In the genomic region with DNA sequence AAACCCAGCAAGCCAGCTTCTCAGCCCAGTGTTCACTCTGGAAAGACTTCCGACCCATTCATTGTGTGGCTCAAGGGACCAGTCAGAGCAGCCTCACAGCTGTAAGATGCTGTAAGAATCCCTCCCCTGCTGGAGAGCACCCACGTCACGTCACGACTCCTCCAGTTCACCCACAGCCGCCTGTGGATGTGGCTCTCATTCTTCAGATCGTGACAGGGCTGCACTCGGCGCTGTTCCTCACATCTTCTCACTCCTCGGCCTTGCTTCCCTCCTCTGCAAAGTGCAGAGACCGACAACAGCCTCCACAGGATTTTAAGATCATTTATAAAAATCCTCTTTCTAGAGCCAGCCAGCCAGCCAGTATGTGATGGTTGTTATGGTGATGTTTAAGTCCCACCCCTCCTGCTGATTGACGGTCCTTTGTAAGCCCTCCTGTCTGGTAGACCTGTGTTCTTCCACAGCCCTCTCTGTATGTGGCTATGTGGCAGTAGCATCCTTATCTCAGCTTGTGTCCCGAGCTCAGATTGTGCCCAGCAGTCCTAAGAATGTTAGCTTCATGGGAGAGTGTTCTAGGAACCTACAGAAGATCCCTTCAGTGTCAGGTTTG, we compare ENCODE assay signal across 13 mouse cellular contexts.
A peak's percentile ranks its signal among the peaks of the same experiment; 100 is the strongest.
DNase-seq lines count a peak whose midpoint lies in the region; ATAC-seq lines count a peak whose summit lies in the region.
"Had no signal": no experiment of that assay in that cellular context is flagged by ENCODE, and none has a peak within 500 bp of the region (broad histone marks: within the 10 kb centered on the region; RNA-seq: fewer than 3 reads in every experiment).

No protein-coding gene starts in this region.

- no peak overlapping the region for H3K9ac ChIP-seq in hindbrain, embryonic 12.5 days
- no peak overlapping the region for H3K9ac ChIP-seq in midbrain, embryonic 13.5 days (replicated peaks)
- H3K9ac ChIP-seq: embryonic facial prominence, embryonic 15.5 days; intestine, embryonic 15.5 days; liver, embryonic 14.5 days had no signal

- H3K27me3 ChIP-seq in hindbrain, embryonic 12.5 days = no peaks in the 10 kb centered on the region
- no peaks in the 10 kb centered on the region for H3K27me3 ChIP-seq in midbrain, embryonic 13.5 days
- H3K27me3 ChIP-seq: embryonic facial prominence, embryonic 15.5 days; intestine, embryonic 15.5 days; Patski had no signal

- intact Hi-C loops in heart, postnatal 10 days (cut with DNase I) = no loop called here

- H3K9me3 ChIP-seq in hindbrain, embryonic 12.5 days (replicated peaks) = no peaks in the 10 kb centered on the region
- H3K9me3 ChIP-seq in midbrain, embryonic 13.5 days = no peaks in the 10 kb centered on the region
- H3K9me3 ChIP-seq: embryonic facial prominence, embryonic 15.5 days; intestine, embryonic 15.5 days had no signal

- WGBS in hindbrain, embryonic 12.5 days = 53% methylated on average over 12 of the region's 12 CpGs
- 42% methylated on average over 12 of the region's 12 CpGs for WGBS in midbrain, embryonic 13.5 days

- H3K4me2 ChIP-seq in hindbrain, embryonic 12.5 days (replicated peaks) = no peak overlapping the region
- H3K4me2 ChIP-seq in midbrain, embryonic 13.5 days (replicated peaks) = peak overlapping the region; percentile 15; the same call in 1 of the 2 replicates
- H3K4me2 ChIP-seq: embryonic facial prominence, embryonic 15.5 days; intestine, embryonic 15.5 days had no signal

- H3K4me3 ChIP-seq in hindbrain, embryonic 12.5 days = no peak overlapping the region
- no peak overlapping the region for H3K4me3 ChIP-seq in midbrain, embryonic 13.5 days (replicated peaks)
- H3K4me3 ChIP-seq: embryonic facial prominence, embryonic 15.5 days; intestine, embryonic 15.5 days had no signal

- peaks cover 10% of the 10 kb centered on the region for H3K4me1 ChIP-seq in hindbrain, embryonic 12.5 days
- peaks cover 15% of the 10 kb centered on the region for H3K4me1 ChIP-seq in midbrain, embryonic 13.5 days (replicated peaks)
- H3K4me1 ChIP-seq: embryonic facial prominence, embryonic 15.5 days; intestine, embryonic 15.5 days had no signal

- DNase-seq in layer of hippocampus, adult 9-11 months = peak; percentile 24
- no peak for DNase-seq in layer of hippocampus, postnatal 36 days
- peak; percentile 57 to 72 for DNase-seq in right cerebral cortex, postnatal 36 days (ENCODE audit: low spot score in 2 of 2)
- DNase-seq in urinary bladder, adult 2 months (ENCODE audit: low spot score) = no peak
- DNase-seq in heart, postnatal 10 days = no peak
- no peak for DNase-seq in natural killer cell, adult 2 months (ENCODE audit: low spot score in 2 of 2)
- DNase-seq: B cell, adult 2 months had no signal

- ATAC-seq in hindbrain, embryonic 12.5 days (ENCODE audit: low FRiP score) = peak; percentile 65
- peak; percentile 86 for ATAC-seq in midbrain, embryonic 13.5 days
- ATAC-seq: intestine, embryonic 15.5 days; Patski had no signal

- peak overlapping the region; percentile 66 for H3K27ac ChIP-seq in hindbrain, embryonic 12.5 days
- peak overlapping the region; percentile 72 for H3K27ac ChIP-seq in midbrain, embryonic 13.5 days
- H3K27ac ChIP-seq: embryonic facial prominence, embryonic 15.5 days; intestine, embryonic 15.5 days; liver, embryonic 14.5 days had no signal

- H3K36me3 ChIP-seq in hindbrain, embryonic 12.5 days = no peaks in the 10 kb centered on the region
- no peaks in the 10 kb centered on the region for H3K36me3 ChIP-seq in midbrain, embryonic 13.5 days
- H3K36me3 ChIP-seq: embryonic facial prominence, embryonic 15.5 days; intestine, embryonic 15.5 days had no signal

Comparison
In these comparisons a context has a peak if more than half of its experiments do, and no peak if none do; other contexts are left out.
1. DNase-seq: peak in layer of hippocampus, adult 9-11 months (single experiment) and right cerebral cortex, postnatal 36 days (2 of 2); none in layer of hippocampus, postnatal 36 days (0 of 2), urinary bladder, adult 2 months (single experiment), heart, postnatal 10 days (0 of 2) and natural killer cell, adult 2 months (0 of 2).